Mouse (Mus musculus) liver, adult 2 months (tissue): ENCODE measurements at regions not wholly inside any gene's neighbourhood (a gene's known extent, or its start where the extent isn't known, plus 50 kb on each side); places are given as distances from the start of the nearest gene placed in this dataset.

Experiments used
- CTCF ChIP-seq: fragments of 200-500 bp; IDR thresholded peaks from 2 replicates; pipeline ENCODE4 v1.5.1; 2011; ENCODE audit warnings: low read depth, low read length, control low read depth
- POLR2A ChIP-seq: fragments of 200-500 bp; IDR thresholded peaks from 2 replicates; pipeline ENCODE4 v1.6.1; 2011; ENCODE audit warnings: low read length, control low read depth; ENCODE audit not compliant: insufficient read depth; ENCODE audit errors: extremely low read depth

DNA sequence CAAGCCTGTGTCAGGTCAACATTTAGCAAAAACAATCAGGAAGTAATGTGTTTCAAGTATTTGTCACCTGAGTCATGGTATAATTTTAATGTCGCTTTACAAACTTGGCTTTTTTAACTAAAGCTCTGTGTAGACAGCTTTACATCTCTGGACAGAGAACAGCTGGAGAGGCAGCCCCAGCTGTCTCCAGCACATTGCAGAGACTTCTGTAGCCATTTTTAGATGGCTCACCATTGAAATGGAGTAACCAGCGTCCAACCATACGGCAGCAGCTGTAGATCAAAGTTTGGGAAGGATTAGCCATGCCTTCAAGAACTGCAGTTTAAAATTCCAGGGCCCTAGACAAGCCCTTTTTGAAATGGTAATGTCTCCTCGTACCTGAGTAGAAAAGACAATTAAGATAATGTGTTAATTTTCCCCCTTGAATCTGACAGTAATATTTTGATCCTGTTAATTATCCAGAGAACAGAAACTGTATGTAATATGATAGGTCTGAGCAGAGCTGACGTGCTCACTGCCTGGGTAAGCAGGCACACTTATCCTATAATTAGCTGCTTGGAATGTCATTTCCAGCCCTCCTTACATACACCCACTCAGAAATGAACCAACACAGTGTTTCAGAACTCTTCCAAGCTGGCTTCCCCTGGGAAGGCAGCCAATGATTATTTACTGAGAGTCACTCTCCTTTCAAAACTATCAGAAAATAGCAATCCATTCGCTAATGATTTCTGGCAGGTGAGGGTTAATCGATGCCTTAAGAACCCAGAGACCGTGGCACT is 104.6 kb upstream of the Irx5 start:
- TF ChIP-seq POLR2A (no peak), CTCF (no peak)
